Mouse (Mus musculus) T-helper 2 cell (primary cell): ENCODE measurements around the gene Trim27.

Source experiments
- in situ Hi-C: fragments of 300-600 bp; cut with MboI, MseI; formaldehyde crosslinking; loops from one replicate; pipeline ENCODE4 v1.15.1; 2025; ENCODE audit warnings: high pct_unique_total_duplicates

Gene Trim27

GRCm38 (mm10) chr13:21179367-21179723 is at the start of gene Trim27:
Gene Trim27 (plus strand): TSS chr13:21179445.
- in situ Hi-C loops: loop anchor here (10.0 kb wide), 4 partner anchors 525 to 885 kb away; no protein-coding TSS in a partner anchor

GRCm38 (mm10) chr13:21142421-21142820 is 36.8 kb upstream of the Trim27 start:
- in situ Hi-C loops: no loop called here

- in situ Hi-C loops: no loop called here
Measured at GRCm38 (mm10) chr13:21145767-21146166, 33.5 kb upstream of the Trim27 start, which contains the start of gene Olfr1368. Gene Olfr1368 (minus strand): TSS chr13:21145867.

GRCm38 (mm10) chr13:21155888-21156287 is 23.4 kb upstream of the Trim27 start:
- in situ Hi-C loops: no loop called here

GRCm38 (mm10) chr13:21158071-21158470 is 21.2 kb upstream of the Trim27 start:
- in situ Hi-C loops: no loop called here

- in situ Hi-C loops: no loop called here
Measured at GRCm38 (mm10) chr13:21158785-21159474, 20.3 kb upstream of the Trim27 start.

- in situ Hi-C loops: no loop called here
Measured at GRCm38 (mm10) chr13:21159475-21159819, 19.8 kb upstream of the Trim27 start.

GRCm38 (mm10) chr13:21160041-21160511 is 19.2 kb upstream of the Trim27 start:
- in situ Hi-C loops: no loop called here

- in situ Hi-C loops: no loop called here
Measured at GRCm38 (mm10) chr13:21160657-21161590, 18.3 kb upstream of the Trim27 start.

GRCm38 (mm10) chr13:21161591-21161990 is 17.7 kb upstream of the Trim27 start:
- in situ Hi-C loops: no loop called here

- in situ Hi-C loops: no loop called here
Measured at GRCm38 (mm10) chr13:21162591-21162990, 16.7 kb upstream of the Trim27 start.

- in situ Hi-C loops: loop anchor here (5.0 kb wide), 1 partner anchor 65 kb away; no protein-coding TSS in a partner anchor
Measured at GRCm38 (mm10) chr13:21166936-21167909, 12.0 kb upstream of the Trim27 start.

- in situ Hi-C loops: loop anchor here (5.0 kb wide), 1 partner anchor 64 kb away; no protein-coding TSS in a partner anchor
Measured at GRCm38 (mm10) chr13:21167910-21168300, 11.3 kb upstream of the Trim27 start.

GRCm38 (mm10) chr13:21168371-21169011 is 10.8 kb upstream of the Trim27 start:
- in situ Hi-C loops: loop anchor here (5.0 kb wide), 1 partner anchor 64 kb away; no protein-coding TSS in a partner anchor

- in situ Hi-C loops: loop anchor here (5.0 kb wide), 1 partner anchor 63 kb away; no protein-coding TSS in a partner anchor
Measured at GRCm38 (mm10) chr13:21169121-21169656, 10.1 kb upstream of the Trim27 start.

- in situ Hi-C loops: loop anchor here (5.0 to 10.0 kb wide), 5 partner anchors 62 to 875 kb away; no protein-coding TSS in a partner anchor
Measured at GRCm38 (mm10) chr13:21169657-21170430, 9.4 kb upstream of the Trim27 start.

GRCm38 (mm10) chr13:21170431-21171155 is 8.7 kb upstream of the Trim27 start:
- in situ Hi-C loops: loop anchor here (10.0 kb wide), 4 partner anchors 534 to 876 kb away; no protein-coding TSS in a partner anchor

GRCm38 (mm10) chr13:21171156-21171530 is 8.1 kb upstream of the Trim27 start:
- in situ Hi-C loops: loop anchor here (10.0 kb wide), 4 partner anchors 534 to 876 kb away; no protein-coding TSS in a partner anchor
